Mouse (Mus musculus): ENCODE measurements around the gene Fga. TPM values are rescaled to one million over a fixed set of nuclear protein-coding genes. Genes with fewer than 3 reads are reported as not detected.

Fga gene
- polyA plus RNA-seq, 1 experiment, result 0.66 TPM

DNA sequence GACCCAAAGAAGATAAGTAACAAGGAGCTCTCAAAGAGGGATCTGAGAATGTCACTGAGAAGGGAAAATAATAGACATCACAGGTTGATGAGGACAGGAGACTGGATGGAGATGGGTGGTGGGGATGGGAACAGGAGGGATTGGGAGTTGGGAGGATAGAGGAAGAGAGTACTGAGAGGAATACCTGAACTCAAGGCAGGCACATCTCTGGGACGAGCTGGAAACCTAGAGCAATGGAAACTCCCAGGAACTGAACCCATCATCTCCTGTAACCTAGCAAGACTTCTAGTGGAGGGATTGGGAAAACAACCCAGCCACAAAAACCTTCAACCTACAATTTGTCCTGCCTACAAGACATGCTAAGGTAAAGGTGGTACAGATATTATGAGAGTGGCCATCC is 9.6 kb upstream of the Fga start:
- 73% methylated on average over 1 of the region's 1 CpGs for WGBS
- H3K4me1 ChIP-seq (ENCODE audit: control insufficient read depth, insufficient read depth, low read length), result no peaks in the 10 kb centered on the region
- DNase-seq, result no peak
- H3K4me3 ChIP-seq (replicated peaks; ENCODE audit: extremely low read depth, low read depth, low read length), result no peak overlapping the region
- TF ChIP-seq POLR2A (IDR thresholded peaks at IDR 0.05; ENCODE audit: borderline replicate concordance, extremely low read depth, low read depth, low read length), result no peak
- TF ChIP-seq CTCF (IDR thresholded peaks at IDR 0.05; ENCODE audit: insufficient read depth, low read length), result no peak

DNA sequence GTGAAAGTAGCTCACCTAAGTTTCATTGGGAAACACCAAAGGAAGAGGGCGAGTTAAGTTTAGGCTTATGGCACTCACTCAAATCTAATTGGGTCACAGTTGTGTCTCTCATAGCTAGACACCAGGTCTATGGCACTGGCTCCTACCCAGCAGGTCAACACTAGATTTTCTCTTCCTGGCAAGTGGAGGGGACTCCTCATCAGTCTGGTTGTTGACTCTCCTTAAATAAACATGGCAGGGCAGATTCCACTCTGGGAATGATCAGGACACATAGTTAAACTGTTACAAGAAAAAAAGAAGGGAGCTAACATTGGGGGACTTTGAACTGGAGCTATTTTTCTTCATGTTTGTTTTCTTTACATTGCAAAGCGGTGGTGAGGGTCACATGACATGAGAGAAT is 5.5 kb upstream of the Fga start:
- WGBS, result 59% methylated on average over 2 of the region's 2 CpGs

DNA sequence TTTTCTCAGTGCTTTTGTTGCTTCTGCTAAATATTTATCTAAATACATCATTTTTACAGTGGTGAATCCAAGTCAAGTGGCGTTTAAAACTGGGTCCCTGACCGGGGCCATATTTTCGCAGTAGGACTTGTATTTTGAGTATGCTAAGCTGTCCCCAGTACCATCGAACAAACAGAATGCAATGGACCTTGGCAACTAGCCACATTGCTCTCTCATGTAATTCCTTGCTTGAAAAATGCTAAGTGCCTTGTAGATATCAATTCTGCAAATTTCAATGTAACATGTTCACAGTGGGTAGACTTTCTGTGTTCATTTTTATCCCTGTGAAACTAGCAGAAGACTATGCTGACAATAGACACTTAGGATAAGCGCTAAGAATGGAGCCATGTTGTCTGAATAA is 4.7 kb upstream of the Fga start:
- no peak for TF ChIP-seq CTCF (IDR thresholded peaks at IDR 0.05; ENCODE audit: insufficient read depth, low read length)
- TF ChIP-seq POLR2A (IDR thresholded peaks at IDR 0.05; ENCODE audit: borderline replicate concordance, extremely low read depth, low read depth, low read length), result no peak
- WGBS, result 73% methylated on average over 5 of the region's 5 CpGs
- Histone ChIP-seq H3K4me3 (replicated peaks; ENCODE audit: extremely low read depth, low read depth, low read length) (no peak overlapping the region), H3K4me1 (ENCODE audit: control insufficient read depth, insufficient read depth, low read length) (no peaks in the 10 kb centered on the region)
- DNase-seq, result no peak

More for the DNA sequence above, 5.5 kb upstream of the Fga start:
- DNase-seq, result no peak
- no peak overlapping the region for H3K4me3 ChIP-seq (replicated peaks; ENCODE audit: extremely low read depth, low read depth, low read length)
- TF ChIP-seq CTCF (IDR thresholded peaks at IDR 0.05; ENCODE audit: insufficient read depth, low read length), result no peak
- TF ChIP-seq POLR2A (IDR thresholded peaks at IDR 0.05; ENCODE audit: borderline replicate concordance, extremely low read depth, low read depth, low read length), result no peak
- no peaks in the 10 kb centered on the region for H3K4me1 ChIP-seq (ENCODE audit: control insufficient read depth, insufficient read depth, low read length)

DNA sequence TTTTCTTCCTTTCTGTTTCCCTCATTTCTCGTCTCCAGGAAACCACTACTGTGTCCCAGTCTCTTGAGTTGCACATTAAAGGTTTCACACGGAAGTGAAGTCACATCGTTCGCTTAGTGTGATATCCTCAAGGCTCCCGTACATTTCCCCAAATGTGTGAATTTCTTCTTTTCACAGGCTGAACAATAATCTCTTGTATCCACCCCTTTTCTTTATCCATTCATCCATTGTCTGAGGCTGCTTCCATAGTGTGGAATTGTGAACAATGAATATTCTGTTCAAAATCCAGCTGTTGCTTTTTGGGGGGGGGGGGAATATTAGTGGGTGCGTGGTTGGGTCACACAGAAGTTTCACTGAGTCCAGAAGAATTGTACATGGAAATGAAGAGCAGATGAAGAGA is 840 bp upstream of the Fga start:
- Histone ChIP-seq H3K4me3 (replicated peaks; ENCODE audit: extremely low read depth, low read depth, low read length) (no peak overlapping the region), H3K4me1 (ENCODE audit: control insufficient read depth, insufficient read depth, low read length) (no peaks in the 10 kb centered on the region)
- no peak for TF ChIP-seq POLR2A (IDR thresholded peaks at IDR 0.05; ENCODE audit: borderline replicate concordance, extremely low read depth, low read depth, low read length)
- TF ChIP-seq CTCF (IDR thresholded peaks at IDR 0.05; ENCODE audit: insufficient read depth, low read length), result no peak
- WGBS, result 74% methylated on average over 6 of the region's 6 CpGs
- DNase-seq, result no peak

DNA sequence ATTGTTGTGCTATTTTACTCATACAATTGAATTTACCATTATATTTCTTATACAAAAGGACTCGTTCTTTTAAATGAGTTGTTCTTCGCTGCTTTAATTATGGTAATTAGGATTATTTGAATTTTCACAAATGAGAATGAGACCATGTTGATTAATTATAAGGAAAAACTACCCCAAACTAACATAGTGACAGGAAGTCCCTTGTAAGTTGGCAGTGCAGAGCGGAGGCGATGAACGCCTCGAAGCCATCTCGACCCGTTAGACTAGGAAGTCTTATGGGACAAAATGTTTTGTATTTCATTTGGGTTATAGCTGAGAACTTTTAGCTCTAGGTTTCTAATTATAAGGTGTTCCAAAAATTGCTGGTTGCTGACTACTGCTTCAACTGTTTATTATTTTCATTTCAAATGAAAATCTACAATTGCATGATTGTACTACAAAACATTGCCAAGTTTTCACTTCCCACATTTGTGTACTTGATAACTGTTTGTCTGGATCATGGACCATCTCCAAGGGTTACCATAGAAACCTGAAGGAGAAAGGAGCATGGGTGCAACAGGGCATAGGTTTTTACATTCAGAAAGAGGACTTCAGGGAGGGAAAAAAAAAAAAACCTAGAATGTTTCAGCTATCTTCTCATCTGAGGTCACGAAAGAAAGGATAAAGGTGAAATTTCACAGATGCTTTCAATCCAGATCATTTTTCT is 1.8 kb downstream of the Fga start:
- H3K4me3 ChIP-seq (replicated peaks; ENCODE audit: extremely low read depth, low read depth, low read length), result no peak overlapping the region
- TF ChIP-seq POLR2A (IDR thresholded peaks at IDR 0.05; ENCODE audit: borderline replicate concordance, extremely low read depth, low read depth, low read length) (no peak), CTCF (IDR thresholded peaks at IDR 0.05; ENCODE audit: insufficient read depth, low read length) (no peak)
- H3K4me1 ChIP-seq (ENCODE audit: control insufficient read depth, insufficient read depth, low read length), result no peaks in the 10 kb centered on the region
- DNase-seq, result no peak
- WGBS, result 89% methylated on average over 9 of the region's 9 CpGs

DNA sequence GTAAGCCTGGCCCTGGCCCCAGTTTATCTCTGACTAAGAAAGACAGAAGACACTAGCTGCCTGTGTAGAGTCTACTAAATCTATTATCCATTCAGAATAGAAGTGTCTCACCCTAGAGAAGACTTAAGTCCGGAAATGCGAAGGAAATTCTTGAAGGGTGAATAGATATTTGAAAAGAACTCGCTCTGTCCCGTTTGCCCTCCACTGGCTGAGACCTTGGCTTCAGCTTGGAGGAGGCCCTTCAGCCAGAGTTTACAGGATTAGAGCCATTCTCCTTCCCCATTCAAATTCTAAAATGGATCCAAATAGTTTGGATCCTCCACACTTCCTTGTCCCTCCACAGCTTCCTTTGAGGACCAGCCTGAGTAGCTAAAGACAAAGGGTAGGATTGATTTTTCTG is 4.5 kb downstream of the Fga start:
- H3K4me1 ChIP-seq (ENCODE audit: control insufficient read depth, insufficient read depth, low read length), result no peaks in the 10 kb centered on the region
- WGBS, result 88% methylated on average over 4 of the region's 4 CpGs
- no peak for TF ChIP-seq CTCF (IDR thresholded peaks at IDR 0.05; ENCODE audit: insufficient read depth, low read length)
- no peak for TF ChIP-seq POLR2A (IDR thresholded peaks at IDR 0.05; ENCODE audit: borderline replicate concordance, extremely low read depth, low read depth, low read length)
- no peak for DNase-seq
- no peak overlapping the region for H3K4me3 ChIP-seq (replicated peaks; ENCODE audit: extremely low read depth, low read depth, low read length)

DNA sequence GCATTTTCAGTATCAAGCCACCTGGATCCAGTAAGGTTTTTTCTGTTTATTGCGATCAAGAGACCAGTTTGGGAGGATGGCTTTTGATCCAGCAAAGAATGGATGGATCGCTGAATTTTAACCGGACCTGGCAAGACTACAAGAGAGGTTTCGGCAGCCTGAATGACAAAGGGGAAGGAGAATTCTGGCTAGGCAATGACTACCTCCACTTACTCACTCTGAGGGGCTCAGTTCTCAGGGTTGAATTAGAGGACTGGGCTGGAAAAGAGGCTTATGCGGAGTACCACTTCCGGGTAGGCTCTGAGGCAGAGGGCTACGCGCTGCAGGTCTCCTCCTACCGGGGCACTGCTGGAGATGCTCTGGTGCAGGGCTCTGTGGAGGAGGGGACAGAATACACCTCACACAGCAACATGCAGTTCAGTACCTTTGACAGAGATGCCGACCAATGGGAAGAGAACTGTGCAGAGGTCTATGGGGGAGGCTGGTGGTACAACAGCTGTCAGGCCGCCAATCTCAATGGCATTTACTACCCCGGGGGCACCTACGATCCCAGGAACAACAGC is 7.0 kb downstream of the Fga start:
- TF ChIP-seq CTCF (IDR thresholded peaks at IDR 0.05; ENCODE audit: insufficient read depth, low read length) (no peak), POLR2A (IDR thresholded peaks at IDR 0.05; ENCODE audit: borderline replicate concordance, extremely low read depth, low read depth, low read length) (no peak)
- Histone ChIP-seq H3K4me1 (ENCODE audit: control insufficient read depth, insufficient read depth, low read length) (no peaks in the 10 kb centered on the region), H3K4me3 (replicated peaks; ENCODE audit: extremely low read depth, low read depth, low read length) (no peak overlapping the region)
- DNase-seq, result no peak
- WGBS, result 61% methylated on average over 13 of the region's 13 CpGs

DNA sequence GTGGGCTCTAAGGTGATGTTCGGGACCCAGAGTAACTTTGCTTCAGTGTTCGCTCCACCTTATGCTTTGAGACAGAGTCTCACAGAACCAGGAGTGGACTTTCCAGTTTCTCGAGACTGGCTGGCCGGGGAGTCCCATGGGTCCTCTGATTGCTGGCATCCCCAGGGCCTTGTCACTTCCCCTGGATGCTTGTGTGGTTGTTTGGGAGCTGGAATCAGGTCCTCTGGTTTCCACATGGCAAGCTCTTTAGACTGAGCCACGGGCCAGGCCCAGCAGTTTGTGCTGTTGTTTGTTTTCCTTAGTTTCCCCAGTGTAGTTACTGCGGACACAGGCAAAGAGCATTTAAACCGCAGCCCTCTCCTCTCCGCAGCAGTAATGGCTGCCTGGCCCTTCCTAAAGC is 7.9 kb downstream of the Fga start:
- TF ChIP-seq CTCF (IDR thresholded peaks at IDR 0.05; ENCODE audit: insufficient read depth, low read length), result no peak
- no peak for TF ChIP-seq POLR2A (IDR thresholded peaks at IDR 0.05; ENCODE audit: borderline replicate concordance, extremely low read depth, low read depth, low read length)
- WGBS, result 78% methylated on average over 8 of the region's 8 CpGs
- H3K4me3 ChIP-seq (replicated peaks; ENCODE audit: extremely low read depth, low read depth, low read length), result no peak overlapping the region
- no peaks in the 10 kb centered on the region for H3K4me1 ChIP-seq (ENCODE audit: control insufficient read depth, insufficient read depth, low read length)
- DNase-seq, result no peak

DNA sequence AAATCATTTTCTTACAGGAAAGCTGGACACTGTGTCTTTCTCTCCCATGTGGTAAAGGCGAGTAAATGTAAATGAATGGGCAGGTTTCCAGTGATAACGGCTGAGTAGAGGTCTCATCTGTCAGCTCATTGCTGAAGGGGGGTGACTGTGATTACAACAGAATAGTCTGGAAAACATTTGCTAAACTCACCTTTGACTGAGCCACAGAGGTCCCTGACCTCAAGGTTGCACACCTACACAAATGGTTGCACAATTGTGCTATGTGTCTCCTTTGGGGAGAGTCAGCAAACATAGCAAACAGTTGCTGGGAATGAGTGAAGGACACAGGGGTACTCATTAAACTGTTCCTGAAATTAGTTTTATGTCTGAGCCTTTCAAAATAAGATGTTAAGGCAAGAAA is 13.0 kb downstream of the Fga start:
- TF ChIP-seq POLR2A (IDR thresholded peaks at IDR 0.05; ENCODE audit: borderline replicate concordance, extremely low read depth, low read depth, low read length) (no peak), CTCF (IDR thresholded peaks at IDR 0.05; ENCODE audit: insufficient read depth, low read length) (no peak)
- Histone ChIP-seq H3K4me1 (ENCODE audit: control insufficient read depth, insufficient read depth, low read length) (no peaks in the 10 kb centered on the region), H3K4me3 (replicated peaks; ENCODE audit: extremely low read depth, low read depth, low read length) (no peak overlapping the region)
- no peak for DNase-seq
- WGBS, result 52% methylated on average over 2 of the region's 2 CpGs

DNA sequence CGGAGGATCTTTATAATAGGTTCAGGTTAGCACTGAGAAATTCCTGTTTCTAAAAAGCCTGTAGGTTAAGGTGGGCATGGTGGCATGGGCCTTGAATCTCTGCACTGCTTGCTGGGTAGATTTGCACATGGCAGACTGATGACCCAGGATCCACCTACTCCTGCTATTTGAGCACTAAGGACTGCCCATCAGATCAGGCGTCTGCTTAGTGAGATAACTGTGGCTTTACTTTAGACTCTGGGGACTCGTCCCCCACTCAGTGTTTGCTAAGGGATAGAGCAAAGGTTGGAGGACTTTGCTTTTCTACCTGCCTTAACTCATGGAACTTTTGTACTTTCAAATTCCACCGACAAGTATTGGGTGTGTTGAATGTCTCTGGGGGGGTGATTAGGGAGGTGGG is 13.8 kb downstream of the Fga start:
- DNase-seq, result no peak
- no peak for TF ChIP-seq POLR2A (IDR thresholded peaks at IDR 0.05; ENCODE audit: borderline replicate concordance, extremely low read depth, low read depth, low read length)
- no peak for TF ChIP-seq CTCF (IDR thresholded peaks at IDR 0.05; ENCODE audit: insufficient read depth, low read length)
- WGBS, result 65% methylated on average over 4 of the region's 4 CpGs
- Histone ChIP-seq H3K4me3 (replicated peaks; ENCODE audit: extremely low read depth, low read depth, low read length) (no peak overlapping the region), H3K4me1 (ENCODE audit: control insufficient read depth, insufficient read depth, low read length) (no peaks in the 10 kb centered on the region)

Data from lung, adult 2 months (tissue).